Mouse (Mus musculus): ENCODE data around the gene Ank3. TPM values are rescaled to one million over a fixed set of nuclear protein-coding genes. Genes with fewer than 3 reads are reported as not detected.

The Ank3 gene
- polyA plus RNA-seq, 1 experiment from 2014 or later = 136 TPM

GRCm38 (mm10) chr10:69916205-69916604 lies 517.6 kb downstream of the Ank3 start:
- Histone ChIP-seq H3K4me3 (replicated peaks; ENCODE audit: low read length) (no peak overlapping the region), H3K4me1 (replicated peaks; ENCODE audit: control insufficient read depth, insufficient read depth, low read length) (no peaks in the 10 kb centered on the region), H3K27me3 (ENCODE audit: control insufficient read depth, insufficient read depth, low read length) (no peaks in the 10 kb centered on the region), H3K36me3 (replicated peaks; ENCODE audit: control insufficient read depth, insufficient read depth) (peaks cover 52% of the 10 kb centered on the region), H3K9ac (no peak overlapping the region), H3K9me3 (ENCODE audit: control insufficient read depth, low read length) (no peaks in the 10 kb centered on the region), H3K4me2 (replicated peaks) (no peak overlapping the region), H3K27ac (no peak overlapping the region)
- 92% methylated on average over 4 of the region's 4 CpGs for WGBS
- no peak for ATAC-seq (ENCODE audit: low FRiP score)
- no peak for DNase-seq (ENCODE audit: low spot score)

- Histone ChIP-seq H3K27me3 (ENCODE audit: control insufficient read depth, insufficient read depth, low read length) (no peaks in the 10 kb centered on the region), H3K27ac (no peak overlapping the region), H3K9ac (no peak overlapping the region), H3K9me3 (ENCODE audit: control insufficient read depth, low read length) (no peaks in the 10 kb centered on the region), H3K4me3 (replicated peaks; ENCODE audit: low read length) (no peak overlapping the region), H3K4me1 (replicated peaks; ENCODE audit: control insufficient read depth, insufficient read depth, low read length) (no peaks in the 10 kb centered on the region), H3K4me2 (replicated peaks) (no peak overlapping the region), H3K36me3 (replicated peaks; ENCODE audit: control insufficient read depth, insufficient read depth) (peaks cover 45% of the 10 kb centered on the region)
- no peak for ATAC-seq (ENCODE audit: low FRiP score)
- 87% methylated on average over 10 of the region's 10 CpGs for WGBS
- DNase-seq (ENCODE audit: low spot score) = no peak
Observed at GRCm38 (mm10) chr10:69916689-69917435, 518.3 kb downstream of the Ank3 start.

- H3K4me3 ChIP-seq (replicated peaks; ENCODE audit: low read length) = no peak overlapping the region
- H3K9me3 ChIP-seq (ENCODE audit: control insufficient read depth, low read length) = no peaks in the 10 kb centered on the region
- no peaks in the 10 kb centered on the region for H3K4me1 ChIP-seq (replicated peaks; ENCODE audit: control insufficient read depth, insufficient read depth, low read length)
- H3K9ac ChIP-seq = no peak overlapping the region
- WGBS = 93% methylated on average over 5 of the region's 5 CpGs
- no peak overlapping the region for H3K27ac ChIP-seq
- H3K27me3 ChIP-seq (ENCODE audit: control insufficient read depth, insufficient read depth, low read length) = no peaks in the 10 kb centered on the region
- ATAC-seq (ENCODE audit: low FRiP score) = no peak
- H3K36me3 ChIP-seq (replicated peaks; ENCODE audit: control insufficient read depth, insufficient read depth) = peaks cover 45% of the 10 kb centered on the region
- DNase-seq (ENCODE audit: low spot score) = no peak
- no peak overlapping the region for H3K4me2 ChIP-seq (replicated peaks)
Observed at GRCm38 (mm10) chr10:69917711-69918110, 519.1 kb downstream of the Ank3 start.

- Histone ChIP-seq H3K27me3 (ENCODE audit: control insufficient read depth, insufficient read depth, low read length) (no peaks in the 10 kb centered on the region), H3K4me1 (replicated peaks; ENCODE audit: control insufficient read depth, insufficient read depth, low read length) (no peaks in the 10 kb centered on the region), H3K4me2 (replicated peaks) (no peak overlapping the region), H3K27ac (no peak overlapping the region), H3K9me3 (ENCODE audit: control insufficient read depth, low read length) (no peaks in the 10 kb centered on the region), H3K9ac (no peak overlapping the region), H3K36me3 (replicated peaks; ENCODE audit: control insufficient read depth, insufficient read depth) (peaks cover 39% of the 10 kb centered on the region), H3K4me3 (replicated peaks; ENCODE audit: low read length) (no peak overlapping the region)
- no peak for DNase-seq (ENCODE audit: low spot score)
- no peak for ATAC-seq (ENCODE audit: low FRiP score)
- 96% methylated on average over 6 of the region's 6 CpGs for WGBS
Observed at GRCm38 (mm10) chr10:69918461-69919151, 520.0 kb downstream of the Ank3 start.

- Histone ChIP-seq H3K36me3 (replicated peaks; ENCODE audit: control insufficient read depth, insufficient read depth) (peaks cover 36% of the 10 kb centered on the region), H3K27ac (no peak overlapping the region), H3K27me3 (ENCODE audit: control insufficient read depth, insufficient read depth, low read length) (no peaks in the 10 kb centered on the region), H3K4me3 (replicated peaks; ENCODE audit: low read length) (no peak overlapping the region), H3K4me1 (replicated peaks; ENCODE audit: control insufficient read depth, insufficient read depth, low read length) (no peaks in the 10 kb centered on the region; the same call in 1 of the 2 replicates), H3K9me3 (ENCODE audit: control insufficient read depth, low read length) (no peaks in the 10 kb centered on the region), H3K9ac (no peak overlapping the region), H3K4me2 (replicated peaks) (no peak overlapping the region)
- DNase-seq (ENCODE audit: low spot score) = no peak
- 83% methylated on average over 5 of the region's 5 CpGs for WGBS
- ATAC-seq (ENCODE audit: low FRiP score) = no peak
Observed at GRCm38 (mm10) chr10:69919152-69919492, 520.5 kb downstream of the Ank3 start.

GRCm38 (mm10) chr10:69919746-69920145 lies 521.2 kb downstream of the Ank3 start:
- no peak overlapping the region for H3K4me2 ChIP-seq (replicated peaks)
- peaks cover 36% of the 10 kb centered on the region for H3K36me3 ChIP-seq (replicated peaks; ENCODE audit: control insufficient read depth, insufficient read depth)
- no peak overlapping the region for H3K4me3 ChIP-seq (replicated peaks; ENCODE audit: low read length)
- no peak for ATAC-seq (ENCODE audit: low FRiP score)
- 85% methylated on average over 7 of the region's 7 CpGs for WGBS
- H3K4me1 ChIP-seq (replicated peaks; ENCODE audit: control insufficient read depth, insufficient read depth, low read length) = peaks cover 5% of the 10 kb centered on the region; the same call in 1 of the 2 replicates
- no peaks in the 10 kb centered on the region for H3K27me3 ChIP-seq (ENCODE audit: control insufficient read depth, insufficient read depth, low read length)
- no peaks in the 10 kb centered on the region for H3K9me3 ChIP-seq (ENCODE audit: control insufficient read depth, low read length)
- no peak overlapping the region for H3K9ac ChIP-seq
- no peak overlapping the region for H3K27ac ChIP-seq
- no peak for DNase-seq (ENCODE audit: low spot score)

GRCm38 (mm10) chr10:69922076-69922475 lies 523.5 kb downstream of the Ank3 start:
- Histone ChIP-seq H3K9ac (no peak overlapping the region), H3K4me2 (replicated peaks) (no peak overlapping the region), H3K27me3 (ENCODE audit: control insufficient read depth, insufficient read depth, low read length) (no peaks in the 10 kb centered on the region), H3K36me3 (replicated peaks; ENCODE audit: control insufficient read depth, insufficient read depth) (peaks cover 23% of the 10 kb centered on the region; the same call in 1 of the 2 replicates), H3K4me3 (replicated peaks; ENCODE audit: low read length) (no peak overlapping the region), H3K27ac (no peak overlapping the region), H3K4me1 (replicated peaks; ENCODE audit: control insufficient read depth, insufficient read depth, low read length) (peaks cover 8% of the 10 kb centered on the region; the same call in 1 of the 2 replicates), H3K9me3 (ENCODE audit: control insufficient read depth, low read length) (no peaks in the 10 kb centered on the region)
- WGBS = 89% methylated on average over 5 of the region's 5 CpGs
- no peak for DNase-seq (ENCODE audit: low spot score)
- ATAC-seq (ENCODE audit: low FRiP score) = no peak

GRCm38 (mm10) chr10:69923801-69924200 lies 525.2 kb downstream of the Ank3 start:
- 13% methylated on average over 8 of the region's 8 CpGs for WGBS
- H3K9ac ChIP-seq = no peak overlapping the region
- peaks cover 26% of the 10 kb centered on the region; the same call in 1 of the 2 replicates for H3K36me3 ChIP-seq (replicated peaks; ENCODE audit: control insufficient read depth, insufficient read depth)
- no peak overlapping the region for H3K4me2 ChIP-seq (replicated peaks)
- ATAC-seq (ENCODE audit: low FRiP score) (no peak), DNase-seq (ENCODE audit: low spot score) (no peak)
- no peak overlapping the region for H3K27ac ChIP-seq
- no peaks in the 10 kb centered on the region for H3K9me3 ChIP-seq (ENCODE audit: control insufficient read depth, low read length)
- peaks cover 8% of the 10 kb centered on the region; the same call in 1 of the 2 replicates for H3K4me1 ChIP-seq (replicated peaks; ENCODE audit: control insufficient read depth, insufficient read depth, low read length)
- H3K27me3 ChIP-seq (ENCODE audit: control insufficient read depth, insufficient read depth, low read length) = no peaks in the 10 kb centered on the region
- H3K4me3 ChIP-seq (replicated peaks; ENCODE audit: low read length) = no peak overlapping the region

- Histone ChIP-seq H3K27ac (no peak overlapping the region), H3K4me2 (replicated peaks) (peak overlapping the region; percentile 34), H3K9me3 (ENCODE audit: control insufficient read depth, low read length) (no peaks in the 10 kb centered on the region), H3K9ac (no peak overlapping the region), H3K36me3 (replicated peaks; ENCODE audit: control insufficient read depth, insufficient read depth) (peaks cover 23% of the 10 kb centered on the region; the same call in 1 of the 2 replicates), H3K4me1 (replicated peaks; ENCODE audit: control insufficient read depth, insufficient read depth, low read length) (peaks cover 8% of the 10 kb centered on the region; the same call in 1 of the 2 replicates), H3K4me3 (replicated peaks; ENCODE audit: low read length) (no peak overlapping the region), H3K27me3 (ENCODE audit: control insufficient read depth, insufficient read depth, low read length) (no peaks in the 10 kb centered on the region)
- DNase-seq (ENCODE audit: low spot score) (no peak), ATAC-seq (ENCODE audit: low FRiP score) (no peak; the same call in 1 of the 2 replicates)
- WGBS = 6% methylated on average over 11 of the region's 11 CpGs
Observed at GRCm38 (mm10) chr10:69924321-69924720, 525.7 kb downstream of the Ank3 start.
